Mouse (Mus musculus) stomach, embryonic 16.5 days (tissue): ENCODE data around the gene Cyb5rl. TPM values are rescaled to one million over a fixed set of nuclear protein-coding genes. Genes with fewer than 3 reads are reported as not detected.

Experiments
- ATAC-seq: fragments of 200-750 bp; cut with Nextera tagmentation; 2 replicates; pipeline ENCODE4 v1.8.0; 2017; ENCODE audit warnings: moderate number of reproducible peaks, moderate TSS enrichment; ENCODE audit not compliant: insufficient read depth, low FRiP score
- H3K27ac ChIP-seq: fragments of 300-500 bp; sonication (generic); 2 replicates; pipeline ENCODE4 v1.5.1; 2014; ENCODE audit warnings: low read length
- H3K27me3 ChIP-seq: fragments of 300-500 bp; sonication (generic); 2 replicates; pipeline ENCODE4 v1.6.1; 2014; ENCODE audit warnings: low read length, control low read depth, mixed read lengths; ENCODE audit not compliant: control insufficient read depth, insufficient read depth
- H3K36me3 ChIP-seq: fragments of 300-500 bp; sonication (generic); 2 replicates; pipeline ENCODE4 v1.6.1; 2014; ENCODE audit warnings: low read length; ENCODE audit not compliant: control insufficient read depth, insufficient read depth
- H3K4me1 ChIP-seq: fragments of 300-500 bp; sonication (generic); 2 replicates; pipeline ENCODE4 v1.6.1; 2014; ENCODE audit warnings: low read length, control low read depth, mixed read lengths; ENCODE audit not compliant: control insufficient read depth, insufficient read depth
- H3K4me2 ChIP-seq: fragments of 300-500 bp; sonication (generic); 2 replicates; pipeline ENCODE4 v1.6.1; 2014; ENCODE audit warnings: low read depth, low read length, mixed read lengths
- H3K4me3 ChIP-seq: fragments of 300-500 bp; sonication (generic); replicated peaks from 2 replicates; pipeline ENCODE4 v1.5.1; 2014; ENCODE audit warnings: mild to moderate bottlenecking, low read length
- H3K9ac ChIP-seq: fragments of 300-500 bp; sonication (generic); 2 replicates; pipeline ENCODE4 v1.6.1; 2014; ENCODE audit warnings: low read length
- H3K9me3 ChIP-seq: fragments of 300-500 bp; sonication (generic); replicated peaks from 2 replicates; pipeline ENCODE4 v1.6.1; 2016; ENCODE audit warnings: low read length, control low read depth; ENCODE audit not compliant: control insufficient read depth
- WGBS: fragments of 180-500 bp; shearing (Covaris S2); extraction: QIAGEN DNeasy Blood & Tissue Kit; methylation state at CpG from one replicate; pipeline ENCODE4 v1.1.7; 2014; 5-methylcytosine and 5-hydroxymethylcytosine counted together
- polyA plus RNA-seq: library from polyadenylated mRNA; unstranded; fragments of >200 nt; fragmentation: Nextera tagmentation; extraction: Ambion mirVana; gene quantifications from 2 replicates; pipeline ENCODE4 v1.2.1, GENCODE M21; 2015

Cyb5rl gene
- polyA plus RNA-seq, 1 experiment from 2014 or later, result 7.5 TPM

DNA sequence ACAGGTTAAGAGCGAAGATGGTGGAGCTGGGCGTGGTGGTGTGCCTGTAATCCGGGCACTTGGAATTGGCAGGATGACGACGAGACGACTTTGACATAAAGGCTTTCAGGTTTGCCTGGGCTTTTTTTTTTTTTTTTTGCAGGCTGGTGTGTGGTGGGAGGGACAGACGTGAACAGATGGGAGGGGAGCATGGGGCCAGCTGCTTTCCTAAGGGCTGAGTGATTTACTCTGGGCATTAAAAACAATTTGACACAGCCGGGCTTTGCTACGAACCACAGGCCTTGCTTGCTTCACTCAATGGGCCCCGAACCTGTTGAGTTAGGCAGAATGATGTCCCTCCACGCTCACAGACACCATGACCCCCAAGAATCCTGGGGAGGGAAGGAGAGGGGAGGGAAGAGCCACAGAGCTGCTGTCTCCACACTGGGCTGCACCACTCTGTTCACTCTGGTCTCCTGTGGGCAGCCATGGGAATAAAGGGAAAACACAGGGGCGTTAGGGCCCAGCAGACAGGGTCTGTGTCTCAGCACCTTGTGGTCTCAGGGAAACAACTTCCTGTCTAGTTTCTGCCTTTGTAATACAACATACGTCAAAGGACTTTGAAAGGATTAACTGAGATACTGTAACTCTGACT, 60.2 kb downstream of the Cyb5rl start:
- 53% methylated on average over 13 of the region's 13 CpGs for WGBS
- no peak overlapping the region for H3K4me2 ChIP-seq
- H3K27me3 ChIP-seq, result no peaks in the 10 kb centered on the region
- H3K9me3 ChIP-seq, result no peaks in the 10 kb centered on the region
- no peaks in the 10 kb centered on the region for H3K36me3 ChIP-seq
- H3K4me3 ChIP-seq, result no peak overlapping the region
- no peak for ATAC-seq
- H3K27ac ChIP-seq, result 0 out of 2 replicates have a peak overlapping the region, but pooled peaks have one; percentile 31
- peaks cover 24% of the 10 kb centered on the region for H3K4me1 ChIP-seq
- no peak overlapping the region for H3K9ac ChIP-seq

DNA sequence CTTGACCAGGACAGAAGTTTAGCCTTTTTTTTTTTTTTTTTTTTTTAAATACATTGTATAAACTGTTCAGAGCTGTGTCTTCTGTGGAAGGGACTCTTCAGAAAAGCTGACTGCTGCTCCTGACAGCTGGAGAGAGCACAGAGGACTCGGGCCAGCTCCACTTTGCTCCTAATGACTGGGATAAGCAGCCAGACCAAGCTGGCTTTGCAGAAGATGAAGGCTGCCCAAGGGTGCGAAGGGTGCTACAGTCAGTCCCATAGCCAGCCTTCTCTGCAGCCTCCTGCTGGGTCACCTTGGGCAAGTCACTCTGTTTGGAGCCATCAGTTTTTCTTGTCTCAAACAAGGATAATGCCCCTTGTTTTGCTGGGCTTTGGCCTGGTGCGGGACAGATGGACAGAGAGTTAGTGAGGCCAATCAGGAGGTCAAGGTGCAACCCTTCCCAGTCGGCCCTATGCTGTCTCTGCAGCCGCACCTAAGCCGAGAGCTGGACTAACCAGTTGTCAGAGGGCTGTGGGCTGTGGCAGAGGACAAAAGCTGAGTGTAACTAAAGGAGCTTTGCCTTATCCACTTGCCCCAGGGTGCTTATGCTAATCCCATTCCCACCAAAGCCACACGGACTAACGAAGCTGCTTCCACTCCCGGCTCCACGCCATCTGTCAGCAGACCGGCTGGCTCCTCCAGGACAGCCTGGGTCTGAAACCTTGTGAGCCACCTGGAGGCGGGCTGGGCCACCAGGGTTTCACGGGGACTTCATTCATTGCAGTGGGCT, 61.3 kb downstream of the Cyb5rl start:
- peak; percentile 62 for ATAC-seq
- peaks cover 24% of the 10 kb centered on the region for H3K4me1 ChIP-seq
- H3K4me3 ChIP-seq, result no peak overlapping the region
- no peaks in the 10 kb centered on the region for H3K9me3 ChIP-seq
- peak overlapping the region; percentile 65 for H3K27ac ChIP-seq
- no peak overlapping the region for H3K4me2 ChIP-seq
- H3K36me3 ChIP-seq, result no peaks in the 10 kb centered on the region
- no peak overlapping the region for H3K9ac ChIP-seq
- H3K27me3 ChIP-seq, result no peaks in the 10 kb centered on the region
- 46% methylated on average over 13 of the region's 13 CpGs for WGBS

DNA sequence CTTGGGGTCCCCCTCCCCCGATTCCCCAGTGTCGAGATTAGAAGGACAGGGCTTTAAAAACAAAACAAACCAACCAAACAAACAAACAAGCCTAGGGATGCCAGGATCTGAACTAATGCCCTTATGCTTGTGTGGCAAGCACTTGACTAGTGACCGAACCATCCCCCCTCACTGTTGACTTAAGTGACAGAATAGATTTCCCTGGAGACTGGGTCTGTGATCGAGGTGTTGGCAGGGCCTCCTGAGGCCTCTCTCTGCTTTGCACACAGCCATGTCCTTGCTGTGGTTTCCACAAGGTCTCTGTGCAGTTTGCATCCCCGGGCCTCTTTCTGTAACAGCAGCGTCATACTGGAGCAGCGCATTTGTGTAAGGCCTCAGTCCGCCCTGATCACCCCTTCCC, 62.6 kb downstream of the Cyb5rl start:
- H3K27ac ChIP-seq, result no peak overlapping the region
- H3K36me3 ChIP-seq, result no peaks in the 10 kb centered on the region
- no peaks in the 10 kb centered on the region for H3K27me3 ChIP-seq
- H3K4me1 ChIP-seq, result peaks cover 18% of the 10 kb centered on the region
- no peak overlapping the region for H3K9ac ChIP-seq
- no peak overlapping the region for H3K4me2 ChIP-seq
- no peaks in the 10 kb centered on the region for H3K9me3 ChIP-seq
- 75% methylated on average over 8 of the region's 8 CpGs for WGBS
- no peak overlapping the region for H3K4me3 ChIP-seq
- ATAC-seq, result no peak

DNA sequence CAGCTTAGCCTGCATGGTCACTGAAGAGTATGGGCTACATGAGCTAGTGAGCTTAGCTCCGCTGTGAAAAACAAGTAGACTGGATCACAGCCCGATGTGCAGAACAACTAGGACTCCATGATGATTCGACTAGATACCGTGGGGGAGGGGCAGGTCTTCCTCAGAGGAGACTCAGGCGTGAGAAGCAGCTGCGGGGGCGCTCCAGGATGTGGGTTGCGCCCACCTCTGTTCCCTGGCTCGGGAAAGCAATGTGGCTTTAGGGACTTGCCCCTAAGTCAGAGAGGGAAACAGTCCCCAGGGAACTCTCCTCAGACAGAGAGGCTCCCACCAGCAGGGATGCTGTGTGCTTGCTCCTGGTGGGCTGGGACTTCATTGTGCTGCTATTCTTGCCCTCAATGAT, 63.7 kb downstream of the Cyb5rl start:
- no peak overlapping the region for H3K4me3 ChIP-seq
- peaks cover 18% of the 10 kb centered on the region for H3K4me1 ChIP-seq
- no peak overlapping the region for H3K4me2 ChIP-seq
- H3K27ac ChIP-seq, result no peak overlapping the region
- H3K9ac ChIP-seq, result no peak overlapping the region
- no peaks in the 10 kb centered on the region for H3K9me3 ChIP-seq
- H3K36me3 ChIP-seq, result no peaks in the 10 kb centered on the region
- no peaks in the 10 kb centered on the region for H3K27me3 ChIP-seq
- no peak for ATAC-seq
- 29% methylated on average over 9 of the region's 9 CpGs for WGBS

DNA sequence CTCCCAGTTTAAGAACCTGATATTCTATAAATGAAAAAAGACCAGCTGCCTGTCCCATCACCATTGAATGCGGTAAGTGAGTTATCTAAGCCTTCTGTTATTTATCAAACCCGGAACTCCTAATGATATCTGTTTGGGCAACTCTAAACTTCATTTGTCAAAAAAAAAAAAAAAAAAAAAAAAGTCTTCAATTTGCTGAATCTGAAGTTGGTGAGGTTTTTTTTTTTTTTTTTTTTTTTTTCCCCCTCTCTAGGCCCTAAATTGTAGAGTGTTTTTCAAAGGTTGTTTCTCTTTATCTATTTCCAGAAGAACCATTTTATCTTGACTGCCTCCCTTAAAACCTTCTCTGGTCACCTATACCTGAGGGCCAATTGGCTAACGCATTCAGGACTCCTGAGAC, 68.1 kb downstream of the Cyb5rl start:
- no peak overlapping the region for H3K4me3 ChIP-seq
- H3K9ac ChIP-seq, result no peak overlapping the region
- ATAC-seq, result no peak
- H3K4me2 ChIP-seq, result no peak overlapping the region
- peaks cover 5% of the 10 kb centered on the region for H3K4me1 ChIP-seq
- H3K27ac ChIP-seq, result no peak overlapping the region
- 56% methylated on average over 3 of the region's 3 CpGs for WGBS
- H3K36me3 ChIP-seq, result no peaks in the 10 kb centered on the region
- no peaks in the 10 kb centered on the region for H3K9me3 ChIP-seq
- H3K27me3 ChIP-seq, result no peaks in the 10 kb centered on the region

DNA sequence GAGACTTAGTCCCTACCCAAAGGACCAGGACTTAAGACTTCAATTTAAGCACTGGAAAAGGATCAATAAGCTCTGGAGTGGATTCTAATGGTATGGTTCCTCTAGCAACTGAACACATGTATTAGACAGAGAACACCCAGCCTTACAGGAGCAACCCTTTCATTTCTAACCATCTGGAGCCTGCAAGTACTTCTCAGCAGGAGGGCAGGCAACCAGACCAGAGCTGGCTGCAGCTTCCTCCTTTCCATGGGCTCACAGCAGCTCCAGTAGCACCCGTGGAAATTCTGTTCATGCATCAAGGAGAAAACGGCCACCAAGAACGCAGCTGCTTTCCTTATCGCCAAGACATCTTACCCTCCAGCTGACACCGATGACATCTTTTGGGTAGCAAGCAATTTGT, 68.9 kb downstream of the Cyb5rl start:
- H3K4me1 ChIP-seq, result peaks cover 9% of the 10 kb centered on the region
- H3K9me3 ChIP-seq, result no peaks in the 10 kb centered on the region
- H3K4me2 ChIP-seq, result no peak overlapping the region
- H3K9ac ChIP-seq, result no peak overlapping the region
- 69% methylated on average over 5 of the region's 5 CpGs for WGBS
- H3K27me3 ChIP-seq, result no peaks in the 10 kb centered on the region
- H3K36me3 ChIP-seq, result no peaks in the 10 kb centered on the region
- H3K4me3 ChIP-seq, result no peak overlapping the region
- no peak for ATAC-seq
- H3K27ac ChIP-seq, result no peak overlapping the region

DNA sequence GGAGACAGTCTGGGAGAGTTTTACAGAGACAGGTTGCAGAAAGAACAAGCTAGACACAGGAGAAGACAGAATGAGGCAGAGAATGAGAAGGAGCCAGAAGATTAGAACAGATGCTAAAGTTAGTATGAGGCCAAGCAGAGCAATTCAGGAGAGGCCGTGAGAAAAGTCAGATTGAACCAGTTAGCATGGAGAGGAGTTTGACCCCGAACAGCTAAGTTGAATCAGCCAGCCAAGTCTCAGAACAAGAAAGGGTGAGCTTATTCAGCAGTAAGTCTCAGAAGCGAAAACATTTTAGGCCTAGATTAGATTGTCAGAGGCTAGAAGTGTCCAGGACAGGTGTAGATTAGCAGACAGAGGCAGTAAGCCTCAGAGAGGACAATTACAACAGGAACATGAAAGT, 69.7 kb downstream of the Cyb5rl start:
- 62% methylated on average over 3 of the region's 3 CpGs for WGBS
- H3K27ac ChIP-seq, result no peak overlapping the region
- peaks cover 11% of the 10 kb centered on the region for H3K4me1 ChIP-seq

More for the DNA sequence above, 69.7 kb downstream of the Cyb5rl start:
- no peaks in the 10 kb centered on the region for H3K9me3 ChIP-seq
- H3K27me3 ChIP-seq, result no peaks in the 10 kb centered on the region
- no peak for ATAC-seq
- H3K36me3 ChIP-seq, result no peaks in the 10 kb centered on the region
- no peak overlapping the region for H3K4me3 ChIP-seq
- H3K9ac ChIP-seq, result no peak overlapping the region
- H3K4me2 ChIP-seq, result no peak overlapping the region

Other genes with a start within 250 kb of the Cyb5rl start
- 48.4 and 52.8 TPM in 2 replicates for gene Ssbp3, start 156.3 kb upstream of the Cyb5rl start, polyA plus RNA-seq
- gene Mrpl37, start 120 bp upstream of the Cyb5rl start, polyA plus RNA-seq, result 88.2 and 91.8 TPM in 2 replicates
- gene Cdcp2, start 29.9 kb downstream of the Cyb5rl start, polyA plus RNA-seq, result not detected in 2 replicates
- 442 and 466 TPM in 2 replicates for gene Tmem59, start 111.4 kb downstream of the Cyb5rl start, polyA plus RNA-seq
- 17.9 and 25.2 TPM in 2 replicates for gene Tceanc2, start 112.1 kb downstream of the Cyb5rl start, polyA plus RNA-seq
- gene Ldlrad1, start 142.2 kb downstream of the Cyb5rl start, polyA plus RNA-seq, result not detected in 2 replicates
- gene Lrrc42, start 186.5 kb downstream of the Cyb5rl start, polyA plus RNA-seq, result 52.7 TPM in 2 replicates
- 28.1 and 39.1 TPM in 2 replicates for gene Hspb11, start 186.6 kb downstream of the Cyb5rl start, polyA plus RNA-seq
- 0.39 and 0.80 TPM in 2 replicates for gene Dio1, start 240.2 kb downstream of the Cyb5rl start, polyA plus RNA-seq
- gene Yipf1, start 247.4 kb downstream of the Cyb5rl start, polyA plus RNA-seq, result 58.6 and 58.9 TPM in 2 replicates